Mouse (Mus musculus): ENCODE data around the gene Tmem204.

The Tmem204 gene

DNA sequence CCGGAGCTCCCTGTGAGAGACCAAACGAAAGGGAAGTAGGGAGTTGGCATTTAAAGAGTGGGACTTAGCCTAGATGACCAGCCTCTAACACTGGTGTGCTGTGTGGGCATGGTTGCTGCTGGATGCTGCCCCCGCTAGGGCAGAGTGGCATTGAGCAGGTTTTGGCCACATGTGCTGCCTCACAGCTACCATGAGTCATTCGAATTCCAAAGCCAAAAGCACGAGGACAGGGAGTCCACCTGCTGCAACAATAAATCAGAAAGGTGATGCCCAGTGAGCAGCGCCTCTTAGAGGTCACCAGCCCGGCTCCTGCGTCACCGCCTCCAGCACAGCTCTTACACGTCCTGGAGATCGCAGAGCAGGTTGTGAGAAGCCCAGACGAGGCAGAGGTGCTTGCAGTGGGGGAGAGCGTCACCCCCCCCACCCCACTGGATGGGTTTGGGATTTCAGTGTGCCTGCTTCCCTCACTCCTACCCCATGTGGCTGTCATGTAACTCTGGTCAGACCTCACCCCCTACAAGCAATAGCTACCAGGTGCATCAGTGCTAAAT is 1.5 kb upstream of the Tmem204 start:
- DNase-seq (ENCODE audit: low spot score in 2 of 2) = no peak

DNA sequence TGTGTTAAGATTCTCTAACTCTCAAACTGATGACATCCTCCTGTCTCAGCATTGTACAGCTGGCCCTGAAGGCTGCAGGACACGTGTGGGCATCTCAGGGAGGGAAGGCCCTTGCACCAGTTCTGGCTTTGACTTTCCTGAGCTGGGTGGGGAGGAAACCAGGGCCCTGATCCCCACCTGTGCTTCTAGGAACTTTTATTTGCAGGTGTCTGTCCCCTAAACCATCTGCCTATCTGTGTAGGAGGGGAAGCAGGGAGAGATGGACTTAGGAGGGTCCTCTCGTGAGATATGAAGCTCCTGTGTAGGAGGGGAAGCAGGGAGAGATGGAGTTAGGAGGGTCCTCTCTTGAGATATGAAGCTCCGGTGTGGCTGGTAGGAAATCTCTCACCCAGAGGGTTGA is 504 bp downstream of the Tmem204 start:
- DNase-seq (ENCODE audit: low spot score in 2 of 2) = no peak

- no peak for DNase-seq (ENCODE audit: low spot score in 2 of 2)
These were observed 1.1 kb downstream of the Tmem204 start for GRCm38 (mm10) chr17:25082081-25082847.

- no peak for DNase-seq (ENCODE audit: low spot score in 2 of 2)
These were observed 2.4 kb downstream of the Tmem204 start for GRCm38 (mm10) chr17:25080960-25081381.

DNA sequence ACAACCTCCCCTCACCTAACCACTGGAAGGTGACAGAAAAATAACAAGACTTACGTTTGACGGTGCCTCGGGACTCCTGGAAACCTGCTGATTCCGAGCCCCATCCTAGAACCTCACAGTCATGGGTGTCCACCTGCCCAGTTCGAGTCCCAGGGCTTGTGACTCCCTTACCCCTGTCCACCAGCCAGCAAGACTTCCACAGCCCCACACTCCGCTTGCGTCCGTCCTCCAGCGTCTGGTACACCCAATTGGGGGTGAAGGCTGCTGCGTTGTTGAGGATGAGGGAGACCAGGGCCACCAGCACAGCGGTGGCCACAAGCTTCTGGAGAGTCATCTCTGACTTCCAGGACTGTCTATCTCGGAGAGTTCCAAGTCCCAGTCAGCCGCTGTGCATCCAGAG is 3.2 kb downstream of the Tmem204 start:
- DNase-seq (ENCODE audit: low spot score in 2 of 2) = no peak

DNA sequence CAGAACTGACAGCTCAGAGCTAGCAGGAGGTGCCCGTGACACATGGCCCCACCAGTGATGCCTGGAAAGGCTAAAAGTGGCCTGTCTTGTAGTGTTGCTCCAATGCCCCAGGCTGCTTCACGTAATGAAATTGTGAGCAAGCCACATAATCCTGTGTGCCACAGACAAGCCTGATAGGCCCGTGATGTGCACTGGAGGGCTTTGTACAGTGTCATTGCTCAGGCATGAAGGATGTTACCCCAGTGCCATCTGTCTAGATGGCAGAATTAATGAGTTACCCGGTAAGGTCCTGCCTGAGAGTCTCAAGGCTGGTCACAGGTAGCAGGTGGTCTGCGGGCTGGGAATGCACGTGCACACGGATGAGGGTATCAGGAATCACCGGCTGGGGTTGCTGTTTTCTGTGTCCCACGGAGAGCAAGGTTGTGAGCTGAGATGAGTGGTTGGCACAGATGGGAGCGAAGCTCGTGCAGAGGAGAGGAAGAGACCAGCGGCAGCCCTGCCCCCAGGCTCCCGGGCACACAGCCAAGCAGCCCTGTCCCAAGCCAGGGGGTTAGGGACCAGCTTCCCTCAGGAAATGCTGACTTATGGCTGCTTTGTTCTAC is 5.5 kb downstream of the Tmem204 start:
- peak in 1 of 2 experiments; percentile 39 for DNase-seq (ENCODE audit: low spot score in 2 of 2)

DNA sequence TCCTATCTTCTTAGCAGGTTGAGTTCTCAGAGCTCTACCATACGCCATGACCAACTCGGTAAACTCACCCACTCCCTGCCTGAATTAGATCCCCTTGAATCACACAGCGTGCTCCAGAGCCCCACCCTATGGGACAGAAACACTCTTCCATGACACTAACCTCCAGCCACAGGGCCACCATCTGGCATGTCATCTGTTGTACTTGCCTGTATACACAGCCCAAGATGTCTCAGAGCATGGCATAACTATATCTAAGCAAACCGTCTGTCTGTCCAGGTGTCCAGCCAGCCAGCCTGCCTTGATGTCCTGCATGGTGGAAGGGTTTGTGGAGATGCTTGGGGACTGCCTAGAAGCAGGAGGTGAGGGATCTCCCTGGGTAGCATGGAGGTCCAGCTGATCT is 6.5 kb downstream of the Tmem204 start:
- no peak for DNase-seq (ENCODE audit: low spot score in 2 of 2)

DNA sequence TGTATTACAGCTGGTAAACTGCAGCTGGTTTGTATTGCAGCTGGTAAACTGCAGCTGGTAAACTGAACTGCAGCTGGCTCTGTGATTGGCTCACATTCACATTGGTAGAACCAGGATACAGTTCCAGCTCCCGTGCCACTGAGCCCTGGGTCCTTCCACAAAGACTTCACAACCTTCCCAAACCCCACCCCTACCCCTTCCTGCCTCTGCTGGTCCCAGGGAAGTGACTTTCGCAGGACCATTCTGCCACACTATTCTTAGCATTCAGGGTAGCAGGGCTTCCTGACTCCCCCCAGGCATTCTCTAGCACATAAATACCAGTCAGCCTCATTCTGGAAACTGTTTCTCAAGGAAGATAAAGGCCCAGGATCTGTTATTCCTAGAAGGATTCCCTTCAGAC is 14.7 kb downstream of the Tmem204 start:
- DNase-seq (ENCODE audit: low spot score in 2 of 2) = no peak

- DNase-seq (ENCODE audit: low spot score in 2 of 2) = no peak
These were observed 15.9 kb downstream of the Tmem204 start for GRCm38 (mm10) chr17:25067442-25067851.

GRCm38 (mm10) chr17:25066595-25066994 is 16.8 kb downstream of the Tmem204 start:
- DNase-seq (ENCODE audit: low spot score in 2 of 2) = no peak

- no peak for DNase-seq (ENCODE audit: low spot score in 2 of 2)
These were observed 18.2 kb downstream of the Tmem204 start for GRCm38 (mm10) chr17:25065189-25065588.

DNA sequence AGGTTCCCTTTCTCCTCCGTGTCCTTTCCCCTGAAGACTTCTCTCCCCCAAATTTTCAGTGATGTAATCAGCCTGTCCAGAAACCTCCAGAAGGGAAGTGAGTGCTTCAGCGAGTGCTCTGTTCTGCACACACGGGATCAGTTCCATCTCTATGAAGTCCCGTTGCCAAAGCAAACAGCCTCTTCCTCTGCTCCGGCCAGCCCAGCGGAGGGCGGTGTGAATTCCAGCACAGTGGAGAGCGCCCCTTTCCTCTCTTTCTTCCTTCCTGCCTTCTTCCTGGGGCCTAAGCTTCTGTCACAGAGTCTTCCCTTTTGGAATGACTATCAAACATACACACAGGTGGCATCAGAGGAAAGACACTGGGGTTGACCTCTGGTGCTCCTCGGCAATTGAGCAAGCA is 19.0 kb downstream of the Tmem204 start:
- no peak for DNase-seq (ENCODE audit: low spot score in 2 of 2)

- DNase-seq (ENCODE audit: low spot score in 2 of 2) = no peak
These were observed 19.5 kb downstream of the Tmem204 start for GRCm38 (mm10) chr17:25063872-25064271.

GRCm38 (mm10) chr17:25063261-25063660 is 20.1 kb downstream of the Tmem204 start:
- no peak for DNase-seq (ENCODE audit: low spot score in 2 of 2)

GRCm38 (mm10) chr17:25057041-25057440 is 26.4 kb downstream of the Tmem204 start:
- DNase-seq (ENCODE audit: low spot score in 2 of 2) = no peak

- DNase-seq (ENCODE audit: low spot score in 2 of 2) = peak; percentile 12 to 13
These were observed 30.1 kb downstream of the Tmem204 start for GRCm38 (mm10) chr17:25053274-25053673.

DNA sequence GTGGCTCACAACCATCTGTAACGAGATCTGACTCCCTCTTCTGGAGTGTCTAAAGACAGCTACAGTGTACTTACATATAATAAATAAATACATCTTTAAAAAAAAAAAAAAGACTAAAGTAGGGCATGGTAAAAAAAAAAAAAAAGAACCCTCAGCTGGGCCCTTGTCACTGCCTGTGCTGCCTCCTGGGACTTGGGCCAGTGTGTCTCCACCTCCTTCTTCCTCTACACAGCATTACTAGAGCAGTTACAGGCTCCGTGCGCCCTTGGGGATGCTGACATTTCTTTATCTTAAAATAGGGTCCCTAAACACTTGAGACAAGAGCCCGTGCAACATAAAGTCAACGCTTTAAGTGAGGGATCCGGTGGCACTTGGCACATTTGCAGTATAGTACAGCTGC is 36.2 kb downstream of the Tmem204 start:
- DNase-seq (ENCODE audit: low spot score in 2 of 2) = no peak

- no peak for DNase-seq (ENCODE audit: low spot score in 2 of 2)
These were observed 38.1 kb downstream of the Tmem204 start for GRCm38 (mm10) chr17:25045281-25045680.

GRCm38 (mm10) chr17:25044879-25045278 is 38.5 kb downstream of the Tmem204 start:
- DNase-seq (ENCODE audit: low spot score in 2 of 2) = no peak

DNA sequence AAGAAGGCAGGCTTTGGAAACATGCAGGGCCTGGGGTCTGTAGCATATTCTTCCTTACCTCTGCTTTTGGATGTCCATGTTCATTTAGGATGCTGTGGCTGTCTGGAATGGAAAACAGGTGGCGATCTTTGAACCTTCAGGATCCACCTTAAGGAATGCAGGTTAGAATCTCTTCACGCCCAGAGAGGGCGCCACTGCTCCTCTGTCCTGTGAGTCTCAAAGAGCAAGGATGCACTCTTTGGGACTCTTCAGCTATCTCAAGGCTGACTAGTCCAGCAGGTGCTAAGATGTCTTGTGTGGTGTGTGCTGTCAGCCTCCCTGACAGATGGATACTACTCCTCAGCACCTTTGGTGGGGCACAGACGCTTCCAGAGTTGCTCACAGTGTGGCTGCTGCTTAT is 47.2 kb downstream of the Tmem204 start:
- no peak for DNase-seq (ENCODE audit: low spot score in 2 of 2)

- peak; percentile 63 to 71 for DNase-seq (ENCODE audit: low spot score in 2 of 2)
These were observed 66.9 kb downstream of the Tmem204 start for GRCm38 (mm10) chr17:25016292-25017132.

DNA sequence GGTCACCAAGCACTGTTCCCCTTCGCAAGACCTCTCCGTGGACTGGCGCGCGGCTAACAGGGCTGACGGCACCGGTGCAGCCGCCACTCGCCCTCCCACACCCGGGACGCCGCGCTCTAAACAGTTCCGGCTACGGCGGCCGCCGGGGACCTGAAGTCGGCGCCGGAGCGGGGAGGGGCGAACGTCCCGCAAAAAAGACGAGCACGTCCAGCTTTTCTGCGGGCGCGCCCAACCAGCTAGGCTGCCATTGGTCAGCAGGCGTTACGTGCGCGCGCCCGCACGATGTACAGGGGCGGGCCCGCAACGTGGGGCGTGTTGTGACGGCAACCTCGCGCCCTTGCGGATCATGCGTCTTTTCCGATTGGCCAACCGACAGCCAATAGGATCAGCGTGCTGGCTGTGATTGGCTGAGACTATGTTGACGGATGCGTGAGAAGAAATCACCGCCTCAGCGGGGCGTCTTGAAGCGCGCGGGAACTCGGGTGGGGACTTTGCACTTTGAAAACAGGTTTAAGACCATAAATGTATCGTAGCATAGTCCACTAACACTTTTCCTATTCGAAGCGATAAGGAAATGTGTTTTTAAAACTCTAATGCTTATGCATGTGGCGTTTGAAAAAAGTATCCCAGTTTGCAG is 67.6 kb downstream of the Tmem204 start, which contains the start of the genes Cramp1l and Ift140:
Cramp1l (minus strand) TSS at position 134 of the 637 bp plus-strand sequence.
Ift140 (plus strand) TSS at position 431 of the 637 bp plus-strand sequence.
- DNase-seq (ENCODE audit: low spot score in 2 of 2) = peak; percentile 100
